Mouse (Mus musculus): Measurements from ENCODE around the gene Pgm5. TPM values are rescaled to one million over a fixed set of nuclear protein-coding genes. Genes with fewer than 3 reads are reported as not detected.
"Not testable (repeated sequence)": the region's sequence is repeated elsewhere in the genome, so short reads cannot be mapped to it uniquely, and the experiment has no call there.

Pgm5 gene
- total RNA-seq, 2 experiments from 2014 or later: 15.8 to 24.1 TPM

GRCm38 (mm10) chr19:24724362-24724761 lies 137.3 kb downstream of the Pgm5 start:
- intact Hi-C loops (cut with DNase I; ENCODE audit: low total_unique reads): no loop called here
- no peak for DNase-seq

GRCm38 (mm10) chr19:24720448-24720847 lies 141.2 kb downstream of the Pgm5 start:
- no peak for DNase-seq
- intact Hi-C loops (cut with DNase I; ENCODE audit: low total_unique reads): no loop called here

GRCm38 (mm10) chr19:24719504-24719903 lies 142.2 kb downstream of the Pgm5 start:
- intact Hi-C loops (cut with DNase I; ENCODE audit: low total_unique reads): no loop called here
- no peak for DNase-seq

- intact Hi-C loops (cut with DNase I; ENCODE audit: low total_unique reads): no loop called here
- DNase-seq: no peak
These were observed 143.6 kb downstream of the Pgm5 start for GRCm38 (mm10) chr19:24718021-24718420.

GRCm38 (mm10) chr19:24716303-24717097 lies 145.2 kb downstream of the Pgm5 start:
- no peak for DNase-seq
- intact Hi-C loops (cut with DNase I; ENCODE audit: low total_unique reads): no loop called here

- intact Hi-C loops (cut with DNase I; ENCODE audit: low total_unique reads): no loop called here
- no peak for DNase-seq
These were observed 153.6 kb downstream of the Pgm5 start for GRCm38 (mm10) chr19:24708032-24708431.

GRCm38 (mm10) chr19:24707071-24707906 lies 154.4 kb downstream of the Pgm5 start:
- DNase-seq: no peak
- intact Hi-C loops (cut with DNase I; ENCODE audit: low total_unique reads): no loop called here

- DNase-seq: no peak
- intact Hi-C loops (cut with DNase I; ENCODE audit: low total_unique reads): no loop called here
These were observed 156.3 kb downstream of the Pgm5 start for GRCm38 (mm10) chr19:24705395-24705794.

- DNase-seq: no peak
- intact Hi-C loops (cut with DNase I; ENCODE audit: low total_unique reads): loop anchor here (5.0 kb wide), 1 partner anchor 168 kb away; no protein-coding TSS in a partner anchor
These were observed 157.3 kb downstream of the Pgm5 start for GRCm38 (mm10) chr19:24704326-24704725.

GRCm38 (mm10) chr19:24703680-24704079 lies 158.0 kb downstream of the Pgm5 start:
- intact Hi-C loops (cut with DNase I; ENCODE audit: low total_unique reads): loop anchor here (5.0 kb wide), 1 partner anchor 169 kb away; no protein-coding TSS in a partner anchor
- DNase-seq: no peak

- not testable (repeated sequence) for DNase-seq
- intact Hi-C loops (cut with DNase I; ENCODE audit: low total_unique reads): loop anchor here (5.0 kb wide), 1 partner anchor 169 kb away; no protein-coding TSS in a partner anchor
These were observed 158.5 kb downstream of the Pgm5 start for GRCm38 (mm10) chr19:24703168-24703567.

GRCm38 (mm10) chr19:24701716-24702115 lies 159.9 kb downstream of the Pgm5 start:
- DNase-seq: no peak
- intact Hi-C loops (cut with DNase I; ENCODE audit: low total_unique reads): loop anchor here (5.0 kb wide), 1 partner anchor 171 kb away; no protein-coding TSS in a partner anchor

GRCm38 (mm10) chr19:24700664-24701063 lies 161.0 kb downstream of the Pgm5 start:
- intact Hi-C loops (cut with DNase I; ENCODE audit: low total_unique reads): loop anchor here (5.0 kb wide), 1 partner anchor 172 kb away; no protein-coding TSS in a partner anchor
- no peak for DNase-seq

GRCm38 (mm10) chr19:24699910-24700309 lies 161.7 kb downstream of the Pgm5 start:
- DNase-seq: no peak
- intact Hi-C loops (cut with DNase I; ENCODE audit: low total_unique reads): loop anchor here (5.0 kb wide), 1 partner anchor 172 kb away; no protein-coding TSS in a partner anchor

- DNase-seq: no peak
- intact Hi-C loops (cut with DNase I; ENCODE audit: low total_unique reads): no loop called here
These were observed 162.5 kb downstream of the Pgm5 start for GRCm38 (mm10) chr19:24699196-24699595.

- DNase-seq: no peak
- intact Hi-C loops (cut with DNase I; ENCODE audit: low total_unique reads): no loop called here
These were observed 163.0 kb downstream of the Pgm5 start for GRCm38 (mm10) chr19:24698651-24699050.

GRCm38 (mm10) chr19:24697946-24698345 lies 163.7 kb downstream of the Pgm5 start:
- intact Hi-C loops (cut with DNase I; ENCODE audit: low total_unique reads): no loop called here
- DNase-seq: no peak

GRCm38 (mm10) chr19:24692691-24693090 lies 169.0 kb downstream of the Pgm5 start:
- intact Hi-C loops (cut with DNase I; ENCODE audit: low total_unique reads): no loop called here
- no peak for DNase-seq

GRCm38 (mm10) chr19:24689531-24689930 lies 172.1 kb downstream of the Pgm5 start:
- intact Hi-C loops (cut with DNase I; ENCODE audit: low total_unique reads): no loop called here

GRCm38 (mm10) chr19:24688327-24688726 lies 173.3 kb downstream of the Pgm5 start:
- no peak for DNase-seq
- intact Hi-C loops (cut with DNase I; ENCODE audit: low total_unique reads): no loop called here

More at GRCm38 (mm10) chr19:24689531-24689930, 172.1 kb downstream of the Pgm5 start:
- no peak for DNase-seq
